ENCODE assay signal across 10 mouse cellular contexts in the genomic region with DNA sequence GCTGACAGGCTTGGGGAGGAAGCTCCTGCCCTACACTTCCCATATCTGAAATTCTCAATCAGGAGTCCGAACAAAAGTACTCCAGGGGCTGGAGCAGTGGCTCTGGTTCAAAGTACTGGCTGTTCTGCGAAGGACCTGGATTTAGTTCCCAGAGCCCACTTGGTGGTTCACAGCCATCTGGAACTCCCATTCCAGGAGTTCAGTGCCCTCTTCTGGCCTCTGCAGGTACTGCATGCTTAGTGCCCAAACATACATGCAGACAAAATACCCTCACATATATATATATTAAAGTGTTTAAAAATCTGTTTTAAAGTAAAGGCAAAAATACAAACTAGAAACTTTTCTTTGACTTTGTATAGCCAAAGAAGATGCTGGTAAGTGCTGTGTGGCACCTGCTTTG.
A peak's percentile ranks its signal among the peaks of the same experiment; 100 is the strongest.
DNase-seq lines count a peak whose midpoint lies in the region; TF ChIP-seq lines count a peak whose summit lies in the region.
"Had no signal": no experiment of that assay in that cellular context is flagged by ENCODE, and none has a peak within 500 bp of the region (broad histone marks: within the 10 kb centered on the region; RNA-seq: fewer than 3 reads in every experiment).

No protein-coding gene starts in this region.

- WGBS in lung, adult 2 months, result 98% methylated on average over 2 of the region's 2 CpGs
- 93% methylated on average over 2 of the region's 2 CpGs for WGBS in embryonic facial prominence, embryonic 10.5 days

- H3K36me3 ChIP-seq in embryonic facial prominence, embryonic 10.5 days (replicated peaks), result peaks cover 85% of the 10 kb centered on the region
- H3K36me3 ChIP-seq in testis, adult 2 months (ENCODE audit: control insufficient read depth, insufficient read depth, low read length), result no peaks in the 10 kb centered on the region; the same call in 1 of the 2 replicates

- H3K27ac ChIP-seq in embryonic facial prominence, embryonic 10.5 days (replicated peaks), result no peak overlapping the region
- H3K27ac ChIP-seq in testis, adult 2 months (ENCODE audit: control insufficient read depth, insufficient read depth, low read depth, low read length), result no peak overlapping the region

- no peak for TF ChIP-seq POLR2A in lung, adult 2 months (IDR thresholded peaks at IDR 0.05; ENCODE audit: borderline replicate concordance, extremely low read depth, low read depth, low read length)
- TF ChIP-seq POLR2A in testis, adult 2 months (IDR thresholded peaks at IDR 0.05; ENCODE audit: control insufficient read depth, low read depth, low read length), result no peak

- H3K4me3 ChIP-seq in lung, adult 2 months (replicated peaks; ENCODE audit: extremely low read depth, low read depth, low read length), result no peak overlapping the region
- H3K4me3 ChIP-seq in embryonic facial prominence, embryonic 10.5 days, result no peak overlapping the region
- H3K4me3 ChIP-seq in testis, adult 2 months (ENCODE audit: control insufficient read depth, low read depth, low read length), result no peak overlapping the region
- H3K4me3 ChIP-seq: heart, embryonic 13.5 days; midbrain, embryonic 12.5 days had no signal

- H3K27me3 ChIP-seq in embryonic facial prominence, embryonic 10.5 days (replicated peaks; ENCODE audit: low read depth, poor library complexity, severe bottlenecking), result no peaks in the 10 kb centered on the region
- no peaks in the 10 kb centered on the region for H3K27me3 ChIP-seq in testis, adult 2 months (ENCODE audit: control insufficient read depth, insufficient read depth, low read length)
- H3K27me3 ChIP-seq: heart, embryonic 13.5 days; midbrain, embryonic 12.5 days had no signal

- peak; percentile 50 for DNase-seq in cerebellum, adult 11-12 months
- DNase-seq in cerebellum, adult 8-10 months, result no peak
- DNase-seq in lung, adult 2 months, result no peak
- DNase-seq in lung, adult 18-20 months, result no peak
- peak; percentile 60 for DNase-seq in embryonic facial prominence, embryonic 10.5 days (ENCODE audit: low spot score)
- DNase-seq in left cerebral cortex, adult 11 months (ENCODE audit: low spot score), result no peak
- DNase-seq in ovary, postnatal 10 days (ENCODE audit: low spot score), result no peak

- no peaks in the 10 kb centered on the region for H3K9me3 ChIP-seq in embryonic facial prominence, embryonic 10.5 days
- H3K9me3 ChIP-seq: heart, embryonic 13.5 days; midbrain, embryonic 12.5 days had no signal

- peak; percentile 53 for TF ChIP-seq CTCF in lung, adult 2 months (IDR thresholded peaks at IDR 0.05; ENCODE audit: insufficient read depth, low read length)
- TF ChIP-seq CTCF in testis, adult 2 months (IDR thresholded peaks at IDR 0.05; ENCODE audit: control insufficient read depth, insufficient read depth, insufficient replicate concordance, low read depth, low read length), result peak; percentile 42; the same call in 1 of the 2 replicates

- H3K4me1 ChIP-seq in lung, adult 2 months (ENCODE audit: control insufficient read depth, insufficient read depth, low read length), result no peaks in the 10 kb centered on the region
- peaks cover 34% of the 10 kb centered on the region for H3K4me1 ChIP-seq in embryonic facial prominence, embryonic 10.5 days
- H3K4me1 ChIP-seq in testis, adult 2 months (ENCODE audit: control insufficient read depth, insufficient read depth, low read length), result no peaks in the 10 kb centered on the region; the same call in 1 of the 2 replicates

Comparison
In these comparisons a context has a peak if more than half of its experiments do, and no peak if none do; other contexts are left out.
1. DNase-seq: peak in cerebellum, adult 11-12 months (single experiment) and embryonic facial prominence, embryonic 10.5 days (single experiment); none in cerebellum, adult 8-10 months (single experiment), lung, adult 2 months (single experiment), lung, adult 18-20 months (0 of 2), left cerebral cortex, adult 11 months (single experiment) and ovary, postnatal 10 days (single experiment).